Comparison of ENCODE assay signal across 8 mouse cellular contexts in the genomic region with DNA sequence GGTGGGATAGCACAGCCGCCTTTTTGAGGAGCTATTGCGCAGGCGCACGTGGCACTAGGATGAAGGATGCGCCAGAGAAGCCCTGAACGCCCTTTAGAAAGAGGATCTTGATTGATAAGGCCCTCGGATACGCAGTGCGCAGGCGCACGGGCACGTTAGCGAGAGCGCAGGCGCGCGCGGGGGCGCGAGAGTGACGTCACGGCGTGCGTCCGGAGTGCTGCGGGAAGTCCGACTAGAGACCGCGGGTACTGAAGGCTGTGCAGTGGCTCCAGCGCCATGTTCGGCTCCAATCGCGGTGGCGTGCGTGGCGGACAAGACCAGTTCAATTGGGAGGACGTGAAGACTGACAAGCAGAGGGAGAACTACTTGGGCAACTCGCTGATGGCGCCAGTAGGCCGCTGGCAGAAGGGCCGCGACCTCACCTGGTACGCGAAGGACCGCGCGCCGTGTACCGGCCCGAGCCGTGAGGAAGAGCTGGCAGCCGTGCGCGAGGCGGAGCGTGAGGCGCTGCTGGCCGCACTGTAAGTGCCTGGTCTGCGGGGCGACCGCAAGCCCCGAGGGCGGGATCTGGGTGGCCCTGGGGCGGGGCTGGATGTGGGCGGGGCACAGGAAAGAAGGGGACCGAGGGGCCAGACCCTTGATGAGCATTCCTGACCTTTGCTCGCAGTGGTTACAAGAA. TPM values are rescaled to one million over a fixed set of nuclear protein-coding genes. Genes with fewer than 3 reads are reported as not detected.
DNase-seq lines count a peak whose midpoint lies in the region; ATAC-seq and TF ChIP-seq lines count a peak whose summit lies in the region.

A gene (plus strand): TSS at position 169 of the 679 bp plus-strand sequence.

- under 1% methylated on average over 67 of the region's 67 CpGs for WGBS in bone marrow, adult 2 months
- WGBS in embryonic facial prominence, embryonic 14.5 days: 0% methylated on average over 48 of the region's 67 CpGs
- WGBS in heart, adult 2 months: under 1% methylated on average over 67 of the region's 67 CpGs
- whole genome bisulfite sequencing in limb, embryonic 12.5 days: under 1% methylated on average over 67 of the region's 67 CpGs
- under 1% methylated on average over 67 of the region's 67 CpGs for WGBS in midbrain, embryonic 14.5 days

- H3K9me3 ChIP-seq in embryonic facial prominence, embryonic 14.5 days (ENCODE audit: control insufficient read depth, low read length): no peaks in the 10 kb centered on the region
- no peaks in the 10 kb centered on the region for H3K9me3 ChIP-seq in limb, embryonic 12.5 days
- no peaks in the 10 kb centered on the region for H3K9me3 ChIP-seq in midbrain, embryonic 14.5 days (ENCODE audit: control insufficient read depth, low read length)

- H3K4me1 ChIP-seq in bone marrow, adult 2 months (ENCODE audit: control insufficient read depth, insufficient read depth, low read length): peaks cover 6% of the 10 kb centered on the region; the same call in 1 of the 2 replicates
- no peaks in the 10 kb centered on the region; the same call in 1 of the 2 replicates for H3K4me1 ChIP-seq in embryonic facial prominence, embryonic 14.5 days (ENCODE audit: control insufficient read depth, insufficient read depth, low read length)
- peaks cover 8% of the 10 kb centered on the region for H3K4me1 ChIP-seq in heart, adult 2 months (ENCODE audit: control insufficient read depth, insufficient read depth, low read length)
- peaks cover 11% of the 10 kb centered on the region for H3K4me1 ChIP-seq in limb, embryonic 12.5 days (replicated peaks)
- peaks cover 11% of the 10 kb centered on the region for H3K4me1 ChIP-seq in midbrain, embryonic 14.5 days (ENCODE audit: control insufficient read depth, insufficient read depth, low read length)

- peak; percentile 87 for ATAC-seq in embryonic facial prominence, embryonic 14.5 days (ENCODE audit: low read depth)
- ATAC-seq in limb, embryonic 12.5 days (ENCODE audit: insufficient number of reproducible peaks, insufficient read depth, low FRiP score, low TSS enrichment, low read depth): peak; percentile 61
- ATAC-seq in midbrain, embryonic 14.5 days (ENCODE audit: low FRiP score, low TSS enrichment): peak; percentile 92

- H3K4me2 ChIP-seq in embryonic facial prominence, embryonic 14.5 days (ENCODE audit: low read depth, low read length): peak within 1 kb of the TSS; percentile 79
- peak within 1 kb of the TSS; percentile 90 for H3K4me2 ChIP-seq in limb, embryonic 12.5 days
- peak within 1 kb of the TSS; percentile 86 for H3K4me2 ChIP-seq in midbrain, embryonic 14.5 days (ENCODE audit: low read length)

- H3K9ac ChIP-seq in embryonic facial prominence, embryonic 14.5 days (ENCODE audit: low read depth, low read length): peak within 1 kb of the TSS; percentile 93
- peak within 1 kb of the TSS; percentile 80 for H3K9ac ChIP-seq in heart, adult 2 months (ENCODE audit: low read depth, low read length)
- H3K9ac ChIP-seq in limb, embryonic 12.5 days (replicated peaks): peak within 1 kb of the TSS; percentile 86
- H3K9ac ChIP-seq in midbrain, embryonic 14.5 days (replicated peaks; ENCODE audit: low read length): peak within 1 kb of the TSS; percentile 87

- peak within 1 kb of the TSS; percentile 90 for H3K27ac ChIP-seq in bone marrow, adult 2 months (ENCODE audit: control insufficient read depth, insufficient read depth, low read depth, low read length, poor library complexity)
- H3K27ac ChIP-seq in embryonic facial prominence, embryonic 14.5 days (replicated peaks; ENCODE audit: low read depth, low read length): peak within 1 kb of the TSS; percentile 94
- peak within 1 kb of the TSS; percentile 86 for H3K27ac ChIP-seq in heart, adult 2 months
- H3K27ac ChIP-seq in limb, embryonic 12.5 days: peak within 1 kb of the TSS; percentile 95
- H3K27ac ChIP-seq in midbrain, embryonic 14.5 days (replicated peaks; ENCODE audit: low read depth, low read length): peak within 1 kb of the TSS; percentile 89

- peak; percentile 95 for DNase-seq in 416B (ENCODE audit: low read depth)
- DNase-seq in embryonic facial prominence, embryonic 14.5 days (ENCODE audit: low spot score): peak; percentile 96
- peak; percentile 95 to 96 for DNase-seq in heart, adult 2 months
- peak; percentile 92 for DNase-seq in kidney, adult 8-10 months
- peak; percentile 99 for DNase-seq in midbrain, embryonic 14.5 days
- DNase-seq in spleen, adult 12 weeks (ENCODE audit: low spot score): peak; percentile 80

- peak; percentile 67 for TF ChIP-seq EP300 in heart, adult 2 months (IDR thresholded peaks at IDR 0.05; ENCODE audit: insufficient read depth, low read depth, low read length)

- H3K4me3 ChIP-seq in bone marrow, adult 2 months (replicated peaks; ENCODE audit: control insufficient read depth, low read depth, low read length): peak within 1 kb of the TSS; percentile 90
- H3K4me3 ChIP-seq in embryonic facial prominence, embryonic 14.5 days (ENCODE audit: low read depth, low read length): peak within 1 kb of the TSS; percentile 91
- H3K4me3 ChIP-seq in heart, adult 2 months: peak within 1 kb of the TSS; percentile 92
- peak within 1 kb of the TSS; percentile 91 for H3K4me3 ChIP-seq in limb, embryonic 12.5 days (replicated peaks)
- peak within 1 kb of the TSS; percentile 89 for H3K4me3 ChIP-seq in midbrain, embryonic 14.5 days (replicated peaks; ENCODE audit: low read depth, low read length)

- peaks cover 67% of the 10 kb centered on the region for H3K36me3 ChIP-seq in embryonic facial prominence, embryonic 14.5 days (ENCODE audit: control insufficient read depth, insufficient read depth, low read length)
- no peaks in the 10 kb centered on the region; the same call in 1 of the 2 replicates for H3K36me3 ChIP-seq in heart, adult 2 months (ENCODE audit: control insufficient read depth, insufficient read depth, low read length)
- H3K36me3 ChIP-seq in limb, embryonic 12.5 days: peaks cover 76% of the 10 kb centered on the region
- peaks cover 50% of the 10 kb centered on the region for H3K36me3 ChIP-seq in midbrain, embryonic 14.5 days (ENCODE audit: control insufficient read depth, insufficient read depth, low read length)

- no peaks in the 10 kb centered on the region for H3K27me3 ChIP-seq in embryonic facial prominence, embryonic 14.5 days (replicated peaks; ENCODE audit: control insufficient read depth, insufficient read depth, low read length)
- H3K27me3 ChIP-seq in heart, adult 2 months (ENCODE audit: control insufficient read depth, insufficient read depth, low read length): no peaks in the 10 kb centered on the region
- H3K27me3 ChIP-seq in limb, embryonic 12.5 days: no peaks in the 10 kb centered on the region
- H3K27me3 ChIP-seq in midbrain, embryonic 14.5 days (ENCODE audit: control insufficient read depth, insufficient read depth, low read length): no peaks in the 10 kb centered on the region

- TF ChIP-seq CTCF in bone marrow, adult 2 months (IDR thresholded peaks at IDR 0.05; ENCODE audit: control insufficient read depth, insufficient read depth, low read length): no peak
- TF ChIP-seq CTCF in heart, adult 2 months (IDR thresholded peaks at IDR 0.05): no peak

- peak; percentile 80 for TF ChIP-seq POLR2A in bone marrow, adult 2 months (IDR thresholded peaks at IDR 0.05; ENCODE audit: borderline replicate concordance, control insufficient read depth, low read depth, low read length)
- peak; percentile 96 for TF ChIP-seq POLR2A in heart, adult 2 months (IDR thresholded peaks at IDR 0.05; ENCODE audit: insufficient read depth, low read depth, low read length)

- intact Hi-C loops in heart, adult 2 months (cut with DNase I): loop anchor here (2.0 to 10.0 kb wide), 2 partner anchors 19 to 233 kb away; a partner anchor contains a TSS

- H3K79me2 ChIP-seq in heart, adult 2 months (replicated peaks; ENCODE audit: control insufficient read depth, insufficient read depth, low read length): peaks cover 3% of the 10 kb centered on the region; the same call in 1 of the 2 replicates

RNA-seq across cellular contexts. Expression of the gene that starts here (rescaled TPM):
- polyA plus RNA-seq in bone marrow, adult 2 months (2011; ENCODE audit: insufficient read depth, insufficient read length, low replicate concordance, missing spikeins): 19.0 and 32.8 TPM in 2 replicates
- polyA plus RNA-seq in embryonic facial prominence, embryonic 14.5 days (2014; fragmentation: Nextera tagmentation; extraction: Ambion mirVana): 23.9 and 27.0 TPM in 2 replicates
- total RNA-seq in heart, adult 2 months (2021): 1 to 10 TPM; 8.4 to 9.4 TPM
- polyA plus RNA-seq in heart, adult 2 months (2012; rRNA removed): 10.7 and 12.1 TPM in 2 replicates
- 34.8 and 36.9 TPM in 2 replicates for polyA plus RNA-seq in limb, embryonic 12.5 days (2016; fragmentation: Nextera tagmentation; extraction: Ambion mirVana)
- 23.7 and 26.7 TPM in 2 replicates for polyA plus RNA-seq in midbrain, embryonic 14.5 days (2014; fragmentation: Nextera tagmentation; extraction: Ambion mirVana)

Comparison
In these comparisons a context has a peak if more than half of its experiments do, and no peak if none do; other contexts are left out.
1. Peak in every context shown above with its lines: DNase-seq, ATAC-seq, H3K4me3 ChIP-seq and H3K27ac ChIP-seq.